Mouse (Mus musculus) CH12.LX (cell line): ENCODE results near the gene Mpv17l2. TPM values are rescaled to one million over a fixed set of nuclear protein-coding genes. Genes with fewer than 3 reads are reported as not detected.

Experiments used
- DNase-seq: peaks from one replicate; pipeline ENCODE4 v3.0.0-alpha.2; 2013; ENCODE audit errors: extremely low read depth
- H3K27ac ChIP-seq: 2 replicates; pipeline ENCODE4 v1.5.1; 2012; ENCODE audit warnings: low read depth, mild to moderate bottlenecking, control low read depth, moderate library complexity; ENCODE audit not compliant: insufficient read depth
- H3K27me3 ChIP-seq: replicated peaks from 2 replicates; pipeline ENCODE3; 2012; ENCODE audit warnings: inconsistent platforms
- H3K36me3 ChIP-seq, 2 experiments: replicated peaks in 1 of 2; 2 replicates each; pipeline versions ENCODE3 to v1.6.1; 2012; ENCODE audit warnings: inconsistent platforms in 1 of 2, low read length in 1 of 2, mild to moderate bottlenecking in 1 of 2, mixed read lengths in 1 of 2, moderate library complexity in 1 of 2; ENCODE audit not compliant: control insufficient read depth in 1 of 2, insufficient read depth in 1 of 2
- H3K4me1 ChIP-seq, 2 experiments: 2 replicates each; pipeline ENCODE4 v1.6.1; 2012; ENCODE audit warnings: inconsistent platforms in 1 of 2, moderate library complexity in 1 of 2; ENCODE audit not compliant: insufficient read depth in 2 of 2, control insufficient read depth in 1 of 2
- H3K4me2 ChIP-seq: 2 replicates; pipeline ENCODE4 v1.6.1; 2012; ENCODE audit warnings: low read depth, mild to moderate bottlenecking, control low read depth; ENCODE audit not compliant: poor library complexity, insufficient read depth, severe bottlenecking
- H3K4me3 ChIP-seq, 3 experiments: fragments of 150-350 bp in 1 of 3; sonication (generic) in 1 of 3; replicated peaks in 1 of 3; 2 replicates each; pipeline versions ENCODE3 to v1.5.1; 2011 to 2012; ENCODE audit warnings: low read depth in 2 of 3, low read length in 2 of 3, mild to moderate bottlenecking in 2 of 3, moderate library complexity in 2 of 3, control low read depth in 1 of 3, improper control_type of control experiment in 1 of 3, inconsistent platforms in 1 of 3, mixed read lengths in 1 of 3; ENCODE audit not compliant: poor library complexity in 1 of 3
- H3K79me2 ChIP-seq: replicated peaks from 2 replicates; pipeline ENCODE4 v1.6.1; 2012; ENCODE audit warnings: mild to moderate bottlenecking, moderate library complexity; ENCODE audit not compliant: control insufficient read depth, poor library complexity, insufficient read depth, severe bottlenecking; ENCODE audit errors: extremely low read depth
- H3K9ac ChIP-seq: 2 replicates; pipeline ENCODE4 v1.6.1; 2012; ENCODE audit warnings: low read depth, mild to moderate bottlenecking, control low read depth, moderate library complexity; ENCODE audit not compliant: insufficient read depth
- H3K9me3 ChIP-seq: replicated peaks from 2 replicates; pipeline ENCODE3; 2012; ENCODE audit warnings: low read length, inconsistent platforms, mixed read lengths
- BHLHE40 ChIP-seq: IDR thresholded peaks from 2 replicates; pipeline ENCODE4 v1.6.1; 2011; ENCODE audit warnings: mild to moderate bottlenecking, low read depth, low read length, improper control_type of control experiment
- CHD1 ChIP-seq: IDR thresholded peaks from 2 replicates; pipeline ENCODE4 v1.6.1; 2012; ENCODE audit warnings: low read depth, low read length, improper control_type of control experiment, inconsistent platforms
- CHD2 ChIP-seq: IDR thresholded peaks from 2 replicates; pipeline ENCODE4 v1.6.1; 2011; ENCODE audit warnings: low read length, improper control_type of control experiment
- CTCF ChIP-seq, 2 experiments: IDR thresholded peaks in 1 of 2; conservative IDR thresholded peaks in 1 of 2; 2 replicates each; pipeline ENCODE4 v1.5.1; 2011 to 2012; ENCODE audit warnings: low read depth in 2 of 2, low read length in 2 of 2, improper control_type of control experiment in 1 of 2, inconsistent platforms in 1 of 2, mild to moderate bottlenecking in 1 of 2, moderate library complexity in 1 of 2
- E2F4 ChIP-seq: IDR thresholded peaks from 2 replicates; pipeline ENCODE4 v1.6.1; 2011; ENCODE audit warnings: low read depth, low read length, improper control_type of control experiment; ENCODE audit not compliant: insufficient replicate concordance
- ELF1 ChIP-seq: IDR thresholded peaks from 2 replicates; pipeline ENCODE4 v1.6.1; 2014; ENCODE audit warnings: low read depth, mild to moderate bottlenecking, inconsistent platforms, low read length, improper control_type of control experiment
- EP300 ChIP-seq: IDR thresholded peaks from 2 replicates; pipeline ENCODE4 v1.6.1; 2011; ENCODE audit warnings: low read length, improper control_type of control experiment
- ETS1 ChIP-seq: conservative IDR thresholded peaks from 2 replicates; pipeline ENCODE4 v1.6.1; 2012; ENCODE audit warnings: low read depth, mild to moderate bottlenecking, inconsistent platforms, low read length, improper control_type of control experiment, moderate library complexity
- GABPA ChIP-seq: IDR thresholded peaks from 2 replicates; pipeline ENCODE4 v1.6.1; 2012; ENCODE audit warnings: low read depth, low read length, improper control_type of control experiment, inconsistent platforms; ENCODE audit not compliant: insufficient replicate concordance
- HCFC1 ChIP-seq: IDR thresholded peaks from 2 replicates; pipeline ENCODE4 v1.6.1; 2012; ENCODE audit warnings: low read depth, mild to moderate bottlenecking, inconsistent platforms, low read length, improper control_type of control experiment
- IRF4 ChIP-seq: IDR thresholded peaks from 2 replicates; pipeline ENCODE4 v1.6.1; 2014; ENCODE audit warnings: low read depth, mild to moderate bottlenecking, inconsistent platforms, low read length, improper control_type of control experiment
- JUN ChIP-seq: IDR thresholded peaks from 2 replicates; pipeline ENCODE4 v1.6.1; 2011; ENCODE audit warnings: low read depth, mild to moderate bottlenecking, low read length, improper control_type of control experiment, moderate library complexity; ENCODE audit not compliant: insufficient read depth
- JUND ChIP-seq: conservative IDR thresholded peaks from 2 replicates; pipeline ENCODE4 v1.6.1; 2011; ENCODE audit warnings: low read depth, low read length, improper control_type of control experiment
- KAT2A ChIP-seq: IDR thresholded peaks from 2 replicates; pipeline ENCODE4 v1.6.1; 2012; ENCODE audit warnings: low read length, improper control_type of control experiment, inconsistent platforms; ENCODE audit not compliant: insufficient replicate concordance
- MAFK ChIP-seq: IDR thresholded peaks from 2 replicates; pipeline ENCODE4 v1.6.1; 2011; ENCODE audit warnings: low read length, improper control_type of control experiment; ENCODE audit not compliant: insufficient replicate concordance
- MAX ChIP-seq: IDR thresholded peaks from 2 replicates; pipeline ENCODE4 v1.6.1; 2011; ENCODE audit warnings: low read length, improper control_type of control experiment
- MAZ ChIP-seq: IDR thresholded peaks from 2 replicates; pipeline ENCODE4 v1.6.1; 2012; ENCODE audit warnings: low read depth, mild to moderate bottlenecking, inconsistent platforms, low read length, improper control_type of control experiment, moderate library complexity
- MEF2A ChIP-seq: IDR thresholded peaks from 2 replicates; pipeline ENCODE4 v1.6.1; 2014; ENCODE audit warnings: low read depth, mild to moderate bottlenecking, inconsistent platforms, low read length, improper control_type of control experiment, borderline replicate concordance
- MXI1 ChIP-seq: IDR thresholded peaks from 2 replicates; pipeline ENCODE4 v1.6.1; 2011; ENCODE audit warnings: mild to moderate bottlenecking, low read depth, low read length, improper control_type of control experiment
- MYC ChIP-seq: IDR thresholded peaks from 2 replicates; pipeline ENCODE4 v1.6.1; 2011; ENCODE audit warnings: low read depth, mild to moderate bottlenecking, improper control_type of control experiment, low read length
- NELFE ChIP-seq: IDR thresholded peaks from 2 replicates; pipeline ENCODE4 v1.6.1; 2011; ENCODE audit warnings: low read depth, low read length, improper control_type of control experiment
- NRF1 ChIP-seq: IDR thresholded peaks from 2 replicates; pipeline ENCODE4 v1.6.1; 2014; ENCODE audit warnings: low read depth, mild to moderate bottlenecking, inconsistent platforms, low read length, improper control_type of control experiment, moderate library complexity
- PAX5 ChIP-seq: IDR thresholded peaks from 2 replicates; pipeline ENCODE4 v1.6.1; 2012; ENCODE audit warnings: low read length, inconsistent platforms, mixed read lengths
- POLR2A ChIP-seq: IDR thresholded peaks from 2 replicates; pipeline ENCODE4 v1.6.1; 2011; ENCODE audit warnings: low read depth, mild to moderate bottlenecking, improper control_type of control experiment, low read length
- POLR2AphosphoS2 ChIP-seq: IDR thresholded peaks from 2 replicates; pipeline ENCODE4 v1.6.1; 2011; ENCODE audit warnings: low read depth, low read length, improper control_type of control experiment
- RAD21 ChIP-seq: IDR thresholded peaks from 2 replicates; pipeline ENCODE4 v1.6.1; 2011; ENCODE audit warnings: low read depth, mild to moderate bottlenecking, low read length, improper control_type of control experiment, moderate library complexity
- RCOR1 ChIP-seq: conservative IDR thresholded peaks from 2 replicates; pipeline ENCODE4 v1.6.1; 2012; ENCODE audit warnings: low read depth, mild to moderate bottlenecking, inconsistent platforms, low read length, improper control_type of control experiment
- SIN3A ChIP-seq: IDR thresholded peaks from 2 replicates; pipeline ENCODE4 v1.6.1; 2012; ENCODE audit warnings: low read length, improper control_type of control experiment, inconsistent platforms
- SMC3 ChIP-seq: IDR thresholded peaks from 2 replicates; pipeline ENCODE4 v1.6.1; 2011; ENCODE audit warnings: low read depth, low read length, improper control_type of control experiment
- TBP ChIP-seq: conservative IDR thresholded peaks from 2 replicates; pipeline ENCODE4 v1.6.1; 2011; ENCODE audit warnings: low read depth, low read length, improper control_type of control experiment
- TCF12 ChIP-seq: IDR thresholded peaks from 2 replicates; pipeline ENCODE4 v1.6.1; 2014; ENCODE audit warnings: low read depth, mild to moderate bottlenecking, inconsistent platforms, low read length, improper control_type of control experiment
- UBTF ChIP-seq: IDR thresholded peaks from 2 replicates; pipeline ENCODE4 v1.6.1; 2012; ENCODE audit warnings: low read depth, mild to moderate bottlenecking, inconsistent platforms, low read length, improper control_type of control experiment, moderate library complexity
- USF1 ChIP-seq: IDR thresholded peaks from 2 replicates; pipeline ENCODE4 v1.6.1; 2014; ENCODE audit warnings: low read depth, mild to moderate bottlenecking, inconsistent platforms, low read length, improper control_type of control experiment
- USF2 ChIP-seq: conservative IDR thresholded peaks from 2 replicates; pipeline ENCODE4 v1.6.1; 2011; ENCODE audit warnings: low read depth, low read length, improper control_type of control experiment
- ZC3H11A ChIP-seq: IDR thresholded peaks from 2 replicates; pipeline ENCODE4 v1.6.1; 2012; ENCODE audit warnings: low read depth, mild to moderate bottlenecking, inconsistent platforms, low read length, improper control_type of control experiment
- ZKSCAN1 ChIP-seq: IDR thresholded peaks from 2 replicates; pipeline ENCODE4 v1.6.1; 2012; ENCODE audit warnings: low read depth, inconsistent platforms, low read length, improper control_type of control experiment, borderline replicate concordance
- ZMIZ1 ChIP-seq: IDR thresholded peaks from 2 replicates; pipeline ENCODE4 v1.6.1; 2012; ENCODE audit warnings: low read depth, mild to moderate bottlenecking, inconsistent platforms, low read length, improper control_type of control experiment
- ZNF384 ChIP-seq: IDR thresholded peaks from 2 replicates; pipeline ENCODE4 v1.6.1; 2012; ENCODE audit warnings: low read depth, low read length, improper control_type of control experiment, inconsistent platforms
- dilution Hi-C: fragments of 300-500 bp; cut with MboI; formaldehyde crosslinking; loops from 2 replicates; pipeline ENCODE4 v1.14.3; 2020; ENCODE audit warnings: low sequenced_read_pairs; ENCODE audit not compliant: extremely low pct_unique_long_range_greater_than_20kb, extremely low pct_ligation_motif_present
- in situ Hi-C: fragments of 300-500 bp; cut with MboI; formaldehyde crosslinking; loops from 3 replicates; pipeline ENCODE4 v1.14.3; 2019; ENCODE audit warnings: low sequenced_read_pairs, low pct_ligation_motif_present, low pct_unique_long_range_greater_than_20kb, mixed read lengths
- polyA plus RNA-seq: library from polyadenylated mRNA; unstranded; fragments of >175 nt; gene quantifications from 2 replicates; pipeline ENCODE4 v1.2.1, GENCODE M21; 2012; ENCODE audit warnings: low read depth; ENCODE audit not compliant: insufficient read length
- total RNA-seq, 2 experiments: library from RNA; depleted of rRNA; stranded (reverse); fragments of 300-350 nt in 1 of 2; fragments of >200 nt in 1 of 2; gene quantifications; 2 replicates each; pipeline ENCODE4 v1.2.3; 2012 to 2014

The Mpv17l2 gene
- total and polyA plus RNA-seq, 3 experiments: 25.3 to 36.1 (median 27.1) TPM

DNA sequence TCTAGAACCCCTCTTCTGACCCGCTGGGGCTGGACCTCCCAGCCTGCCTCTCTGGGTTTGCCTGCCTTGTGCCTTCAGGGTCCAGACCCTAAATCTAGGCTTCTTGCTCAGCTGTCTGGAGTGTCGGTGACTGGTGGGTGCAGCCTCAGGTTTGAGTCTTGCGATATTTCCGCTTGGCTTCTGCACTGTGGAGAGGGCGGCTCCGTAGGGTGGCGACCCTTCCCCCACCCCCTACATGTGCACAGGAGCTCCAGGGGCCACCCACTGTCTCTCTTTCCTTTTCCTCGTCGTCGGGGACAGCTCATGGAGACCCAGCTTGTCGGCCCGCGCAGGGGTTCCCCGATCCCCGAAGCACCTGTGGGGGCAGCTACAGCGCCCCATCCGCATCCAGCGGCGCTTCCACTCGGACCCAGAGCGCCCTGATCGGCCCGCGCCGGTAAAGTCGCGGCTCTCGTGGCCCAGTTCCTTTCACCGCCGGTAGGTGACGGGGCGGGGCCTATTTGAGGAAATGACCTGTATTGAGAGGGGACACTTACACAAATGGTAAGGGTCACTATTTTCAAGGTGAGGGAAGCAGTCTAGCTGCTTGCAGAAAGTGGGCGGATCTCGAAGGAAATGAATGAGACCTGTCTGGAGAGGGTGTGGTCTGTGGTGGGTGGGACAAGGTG lies 30.8 kb downstream of the Mpv17l2 start:
- TF ChIP-seq HCFC1 (peak; percentile 42; the same call in 1 of the 2 replicates), UBTF (peak; percentile 33; the same call in 1 of the 2 replicates), NRF1 (no peak), ZC3H11A (no peak), RCOR1 (no peak), SIN3A (0 out of 2 replicates have a peak, but pooled peaks have one; percentile 55), USF1 (no peak), MYC (no peak), JUND (no peak), TBP (0 out of 2 replicates have a peak, but pooled peaks have one; percentile 23), MAX (peak; percentile 68), USF2 (no peak), RAD21 (no peak), EP300 (no peak), E2F4 (no peak), ZKSCAN1 (no peak), POLR2AphosphoS2 (no peak), BHLHE40 (peak; percentile 11; the same call in 1 of the 2 replicates), GABPA (no peak), CHD1 (no peak), KAT2A (no peak), NELFE (peak; percentile 58), MAZ (no peak; the same call in 1 of the 2 replicates), CHD2 (peak; percentile 86), TCF12 (peak; percentile 12; the same call in 1 of the 2 replicates), MAFK (no peak), ETS1 (no peak), ZMIZ1 (no peak), MEF2A (0 out of 2 replicates have a peak, but pooled peaks have one; percentile 44), IRF4 (no peak), CTCF (conservative IDR thresholded peaks at IDR 0.05 in 1 of 2, IDR thresholded peaks at IDR 0.05 in 1 of 2; ENCODE audit: low read depth in 2 of 2, low read length in 2 of 2) (peak in 1 of 2 experiments; percentile 39; a peak in 2 of 4 replicates), MXI1 (peak; percentile 75), JUN (no peak), POLR2A (peak; percentile 58; the same call in 1 of the 2 replicates), SMC3 (no peak), PAX5 (no peak), ZNF384 (no peak), ELF1 (peak; percentile 65)
- in situ Hi-C loops: no loop called here
- dilution Hi-C loops: no loop called here
- Histone ChIP-seq H3K4me2 (peak overlapping the region; percentile 64), H3K9me3 (no peaks in the 10 kb centered on the region), H3K9ac (peak overlapping the region; percentile 43; the same call in 1 of the 2 replicates), H3K27me3 (no peaks in the 10 kb centered on the region), H3K36me3 (no peaks in the 10 kb centered on the region), H3K4me1 (peaks cover 22 to 33% of the 10 kb centered on the region in 2 experiments), H3K27ac (0 out of 2 replicates have a peak overlapping the region, but pooled peaks have one; percentile 6), H3K79me2 (no peaks in the 10 kb centered on the region), H3K4me3 (peak overlapping the region; percentile 47 to 64 (median 55))
- DNase-seq: peak; percentile 77
